Mouse (Mus musculus) kidney, postnatal 10 days (tissue): ENCODE results near the gene Adgrg4.

Experiments
- DNase-seq: peaks from one replicate; pipeline ENCODE4 v3.0.0; 2021; ENCODE audit warnings: mixed read lengths

Gene Adgrg4

DNA sequence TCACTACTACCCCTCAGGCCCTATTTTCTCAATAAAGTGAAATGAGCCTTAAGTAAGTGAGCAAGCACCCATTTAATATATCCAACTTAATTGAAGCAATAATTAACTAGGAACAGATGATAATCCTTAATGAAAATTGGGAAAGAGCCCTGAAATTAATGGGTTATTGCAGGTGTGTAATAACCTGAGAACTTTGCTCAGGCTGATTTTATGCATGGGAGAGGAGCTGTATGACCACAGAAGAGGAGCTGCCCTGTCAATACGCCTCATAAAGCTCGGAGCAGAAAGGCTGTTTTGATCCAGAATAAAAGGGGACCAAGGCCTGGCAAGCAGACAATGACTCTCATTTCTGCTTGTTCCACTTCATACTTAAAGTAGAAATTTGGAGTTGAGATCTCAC, at the start of gene Adgrg4:
TSS of gene Adgrg4 (plus strand) at position 301 of the 400 bp plus-strand sequence.
- DNase-seq, result no peak

DNA sequence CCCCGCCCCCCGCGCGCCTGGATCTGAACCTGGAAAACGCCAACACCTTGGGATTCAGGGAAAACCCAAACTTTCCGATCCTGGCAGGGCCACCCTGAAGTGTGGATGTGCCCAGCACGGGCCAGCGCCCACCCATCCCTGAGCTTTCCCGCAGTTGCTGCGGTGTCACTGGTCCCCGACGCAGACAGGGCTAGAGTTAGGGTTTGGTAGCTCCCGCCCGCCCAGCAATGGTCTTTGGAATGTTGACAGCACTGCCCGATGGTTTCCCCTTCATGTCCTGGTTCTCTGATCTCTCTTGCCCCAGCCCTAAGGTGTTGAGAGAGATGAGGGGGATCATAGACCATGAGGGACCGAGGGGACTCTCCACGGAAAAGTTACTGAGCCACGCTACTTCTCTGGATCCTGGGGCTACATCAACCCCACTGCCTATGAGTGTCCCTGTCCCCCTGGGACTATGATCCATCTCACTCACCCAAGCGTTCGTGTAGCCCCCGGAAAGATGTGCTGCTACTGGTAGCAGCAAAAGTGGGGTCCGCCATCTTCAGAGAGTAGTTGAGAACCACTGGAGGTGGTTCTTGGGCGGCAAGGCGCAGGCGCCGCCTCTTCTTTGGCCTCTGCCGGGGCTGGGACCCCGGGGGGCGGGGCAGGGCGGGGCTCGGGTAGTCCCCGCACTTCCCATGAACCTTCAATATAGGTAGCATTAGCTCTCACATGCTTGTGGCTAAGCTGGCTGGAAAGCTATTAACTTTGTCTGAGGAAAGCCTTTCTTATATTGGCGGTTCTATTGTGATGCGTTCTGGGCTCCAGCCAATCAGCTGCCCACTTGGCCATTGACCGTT, 48.0 kb upstream of the Adgrg4 start, which contains the start of gene Map7d3:
TSS of gene Map7d3 (minus strand) at position 562 of the 839 bp plus-strand sequence.
- DNase-seq, result peak; percentile 26

DNA sequence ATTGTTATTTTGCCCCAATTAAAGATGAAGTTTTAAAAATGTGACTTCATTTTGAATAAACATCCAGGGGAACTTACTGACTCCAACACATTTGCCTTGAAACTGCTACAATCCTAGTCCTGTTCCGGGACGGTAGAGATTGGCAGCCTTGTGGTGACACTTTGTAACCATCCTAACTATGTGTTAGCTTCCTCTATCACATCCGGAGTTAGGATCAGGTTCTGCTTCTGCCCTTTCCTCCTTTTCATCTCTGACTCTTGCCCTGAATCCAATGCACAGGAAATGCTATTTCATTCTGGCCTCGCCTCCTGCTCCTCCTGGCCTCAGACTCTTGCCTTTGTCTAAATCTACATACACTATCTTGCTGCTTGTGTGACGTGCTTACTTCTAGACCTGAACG, 42.5 kb upstream of the Adgrg4 start:
- DNase-seq, result no peak

DNA sequence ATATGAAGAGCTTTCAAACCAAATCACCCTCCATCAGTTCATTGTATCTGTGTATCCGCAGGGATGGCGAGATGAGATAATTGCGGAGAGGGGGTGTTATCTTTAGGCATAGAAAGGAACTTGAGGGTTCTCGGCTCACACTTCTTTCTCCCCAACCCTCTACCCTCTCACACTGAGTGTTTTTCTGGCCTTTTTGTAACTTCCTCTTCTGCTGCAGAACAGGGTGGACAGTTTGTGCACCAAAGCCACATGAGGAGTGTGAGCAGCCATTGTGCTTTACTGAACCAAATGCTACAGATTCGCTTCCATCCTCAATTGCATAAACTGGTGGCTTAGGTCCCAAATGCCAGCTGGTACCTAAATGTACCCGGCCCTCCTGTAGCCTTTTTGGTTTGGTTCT, 34.1 kb upstream of the Adgrg4 start:
- no peak for DNase-seq

DNA sequence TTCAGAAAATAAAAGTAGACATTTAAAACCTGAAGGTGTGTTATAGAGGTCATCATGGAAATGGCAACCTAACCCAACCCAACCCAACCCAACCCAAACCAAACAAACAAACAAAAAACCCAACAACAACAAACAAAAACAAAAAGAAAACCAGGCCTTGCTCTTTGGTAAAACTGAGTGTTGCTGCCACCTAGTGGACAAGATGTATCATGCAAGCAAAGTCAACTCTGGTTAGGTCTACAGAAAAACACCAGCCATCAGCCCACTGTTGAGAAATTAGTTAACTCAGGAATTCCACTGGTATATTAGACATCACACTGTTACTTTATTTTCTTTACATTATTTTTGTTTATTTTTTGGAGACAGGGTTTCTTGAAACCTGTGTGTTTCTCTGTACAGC, 30.6 kb upstream of the Adgrg4 start:
- peak; percentile 35 for DNase-seq

DNA sequence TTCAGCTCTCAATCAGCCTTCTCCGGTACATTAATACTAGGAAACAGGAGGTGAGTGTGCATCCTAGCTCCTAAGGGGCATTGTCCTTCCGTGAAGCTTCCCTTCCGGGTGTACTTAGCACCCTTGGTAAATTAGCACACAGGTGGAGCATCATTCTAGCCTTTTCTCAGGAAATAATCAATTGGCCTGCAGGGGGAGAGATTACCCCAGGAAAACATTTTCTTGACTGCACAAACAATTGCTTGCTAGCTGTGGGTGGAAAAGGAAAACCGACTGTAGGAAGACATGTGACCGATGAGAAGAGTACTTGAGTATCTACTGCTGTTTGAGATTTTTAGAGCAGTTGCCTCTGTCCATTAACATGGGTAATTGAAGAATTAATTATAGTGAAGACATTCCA, 28.7 kb upstream of the Adgrg4 start:
- DNase-seq, result peak; percentile 4

DNA sequence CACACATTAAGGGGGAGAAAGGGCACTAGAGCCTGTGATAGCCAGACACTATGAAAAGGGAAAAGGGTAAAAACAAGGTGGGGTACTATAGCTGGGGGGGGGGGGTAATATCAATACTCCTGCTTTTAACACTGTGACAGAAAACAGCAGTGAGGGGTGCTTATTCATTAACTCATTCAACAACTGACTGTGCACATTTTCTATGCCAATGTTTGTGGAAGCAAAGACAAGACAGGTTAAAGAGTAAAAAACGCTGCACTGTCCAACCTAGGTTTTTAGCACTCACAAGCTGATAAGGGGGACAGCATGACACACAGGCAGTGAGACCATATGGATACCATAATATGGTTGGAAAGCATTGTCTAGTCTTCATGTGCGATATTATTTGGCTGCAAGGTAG, 142.9 kb downstream of the Adgrg4 start:
- no peak for DNase-seq

DNA sequence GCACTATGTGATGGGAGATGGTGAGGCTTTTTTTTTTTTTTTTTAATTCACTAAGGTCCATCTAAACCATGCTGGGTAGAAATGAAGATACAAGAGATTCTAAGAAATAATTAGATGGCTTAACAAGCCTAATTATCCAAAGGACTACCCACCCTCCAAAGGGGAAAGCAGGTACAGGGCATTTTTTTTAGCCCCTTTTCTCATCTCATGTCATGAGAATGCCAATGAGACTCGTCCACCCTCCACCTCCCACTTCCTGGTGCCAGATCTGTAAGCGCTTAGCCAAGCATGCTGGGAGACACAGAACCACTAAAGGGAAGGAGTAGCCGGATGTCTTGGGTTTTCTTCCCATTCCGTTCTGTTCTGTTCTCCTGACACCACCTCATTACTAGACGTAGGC, 172.8 kb downstream of the Adgrg4 start, which contains the start of gene Brs3:
TSS of gene Brs3 (plus strand) at position 301 of the 400 bp plus-strand sequence.
- DNase-seq, result no peak

DNA sequence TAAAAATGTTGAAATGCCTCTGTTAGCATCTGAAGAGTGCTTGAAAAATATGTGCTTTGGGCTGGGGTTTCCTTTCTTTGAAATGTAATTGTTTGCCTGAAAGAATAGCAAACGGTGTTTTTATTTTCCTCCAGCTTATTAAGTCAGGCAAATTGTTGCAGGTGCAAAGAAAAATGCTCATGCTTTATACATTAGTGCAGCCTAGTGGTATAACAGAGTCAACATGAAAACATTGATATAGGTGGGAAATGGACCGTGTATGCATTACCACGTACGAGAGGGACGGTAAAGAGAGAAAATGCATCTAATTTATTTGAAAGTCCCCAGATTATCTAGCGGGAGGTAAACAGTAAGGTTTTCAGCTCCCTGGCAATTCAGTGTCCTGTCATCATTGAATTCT, 173.9 kb downstream of the Adgrg4 start:
- DNase-seq, result no peak
